Mouse (Mus musculus) liver, adult 2 months (tissue): Measurements from ENCODE around the gene AI661453. TPM values are rescaled to one million over a fixed set of nuclear protein-coding genes. Genes with fewer than 3 reads are reported as not detected.

ENCODE experiments used
- DNase-seq: peaks from one replicate; pipeline ENCODE4 v3.0.0-alpha.2; 2011; ENCODE audit warnings: low read depth, low spot score; ENCODE audit errors: extremely low read depth
- H3K27ac ChIP-seq: fragments of 200-500 bp; replicated peaks from 2 replicates; pipeline ENCODE4 v1.5.1; 2012; ENCODE audit warnings: low read depth, mild to moderate bottlenecking, control low read depth, inconsistent platforms, low read length; ENCODE audit not compliant: insufficient read depth
- H3K27me3 ChIP-seq: fragments of 200-500 bp; 2 replicates; pipeline ENCODE4 v1.6.1; 2012; ENCODE audit warnings: mild to moderate bottlenecking, moderate library complexity, low read length, inconsistent platforms; ENCODE audit not compliant: control insufficient read depth, insufficient read depth
- H3K36me3 ChIP-seq: fragments of 200-500 bp; 2 replicates; pipeline ENCODE4 v1.6.1; 2012; ENCODE audit warnings: low read length, inconsistent platforms; ENCODE audit not compliant: control insufficient read depth, insufficient read depth
- H3K4me1 ChIP-seq: fragments of 200-500 bp; 2 replicates; pipeline ENCODE4 v1.6.1; 2011; ENCODE audit warnings: low read length; ENCODE audit not compliant: control insufficient read depth, insufficient read depth
- H3K4me3 ChIP-seq: fragments of 200-500 bp; 2 replicates; pipeline ENCODE4 v1.5.1; 2011; ENCODE audit warnings: low read depth, mild to moderate bottlenecking, control low read depth, low read length, moderate library complexity; ENCODE audit not compliant: insufficient read depth
- H3K79me2 ChIP-seq: fragments of 200-500 bp; 2 replicates; pipeline ENCODE4 v1.6.1; 2012; ENCODE audit warnings: inconsistent platforms, mild to moderate bottlenecking, low read length, moderate library complexity; ENCODE audit not compliant: control insufficient read depth, insufficient read depth
- H3K9ac ChIP-seq: fragments of 200-500 bp; 2 replicates; pipeline ENCODE4 v1.6.1; 2012; ENCODE audit warnings: low read depth, mild to moderate bottlenecking, control low read depth, inconsistent platforms, low read length
- CTCF ChIP-seq: fragments of 200-500 bp; IDR thresholded peaks from 2 replicates; pipeline ENCODE4 v1.5.1; 2011; ENCODE audit warnings: low read depth, low read length, control low read depth
- POLR2A ChIP-seq: fragments of 200-500 bp; IDR thresholded peaks from 2 replicates; pipeline ENCODE4 v1.6.1; 2011; ENCODE audit warnings: low read length, control low read depth; ENCODE audit not compliant: insufficient read depth; ENCODE audit errors: extremely low read depth
- WGBS: fragments of 180-500 bp; shearing (Covaris S2); methylation state at CpG from one replicate; pipeline ENCODE4 v1.1.7; 2018; 5-methylcytosine and 5-hydroxymethylcytosine counted together
- polyA plus RNA-seq: library from polyadenylated mRNA; depleted of rRNA; stranded (reverse); fragments of >200 nt; gene quantifications from 2 replicates; pipeline ENCODE4 v1.2.3, GENCODE M21; 2012
- total RNA-seq: library from RNA; depleted of rRNA; stranded (reverse); fragments of >200 nt; gene quantifications from 2 replicates; pipeline ENCODE4 v1.2.3, GENCODE M21; 2014

AI661453 gene
- total and polyA plus RNA-seq, 2 experiments = 2.4 to 5.7 TPM

DNA sequence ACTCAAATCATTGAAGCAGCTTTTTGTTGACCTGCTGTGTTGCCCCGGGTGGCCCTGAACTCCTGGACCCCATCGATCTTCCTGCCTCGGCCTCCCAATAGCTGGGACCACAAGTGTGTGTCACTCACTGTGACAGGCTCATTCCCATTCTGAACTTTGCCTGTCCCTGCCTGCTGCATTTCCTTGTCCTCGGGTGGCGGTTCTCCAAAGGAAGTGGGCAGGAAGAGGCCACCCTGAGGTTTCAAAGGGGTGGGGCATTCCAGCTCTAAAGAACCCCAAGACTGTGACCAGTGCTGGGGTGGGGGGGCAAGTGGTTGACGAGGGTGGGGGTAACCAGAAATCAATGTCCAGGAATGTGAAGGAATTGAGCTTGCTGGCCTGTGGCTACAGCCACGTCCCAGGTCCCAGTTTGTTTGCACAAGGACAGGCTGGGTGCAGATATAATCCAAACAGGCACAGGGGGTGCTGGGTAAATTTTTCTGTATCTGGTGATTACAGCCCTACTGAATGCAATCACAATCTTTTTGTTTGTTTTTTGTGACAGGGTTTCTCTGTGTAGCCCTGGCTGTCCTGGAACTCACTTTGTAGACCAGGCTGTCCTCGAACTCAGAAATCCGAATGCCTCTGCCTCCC lies 3.1 kb downstream of the AI661453 start:
- peak overlapping the region; percentile 32; the same call in 1 of the 2 replicates for H3K9ac ChIP-seq
- no peaks in the 10 kb centered on the region for H3K36me3 ChIP-seq
- H3K4me3 ChIP-seq = no peak overlapping the region
- H3K4me1 ChIP-seq = peaks cover 37% of the 10 kb centered on the region
- peak; percentile 97 for DNase-seq
- H3K27me3 ChIP-seq = no peaks in the 10 kb centered on the region
- WGBS = 8% methylated on average over 9 of the region's 9 CpGs
- H3K79me2 ChIP-seq = peaks cover 44% of the 10 kb centered on the region
- TF ChIP-seq CTCF (no peak), POLR2A (peak; percentile 26; the same call in 1 of the 2 replicates)
- H3K27ac ChIP-seq = peak overlapping the region; percentile 98

DNA sequence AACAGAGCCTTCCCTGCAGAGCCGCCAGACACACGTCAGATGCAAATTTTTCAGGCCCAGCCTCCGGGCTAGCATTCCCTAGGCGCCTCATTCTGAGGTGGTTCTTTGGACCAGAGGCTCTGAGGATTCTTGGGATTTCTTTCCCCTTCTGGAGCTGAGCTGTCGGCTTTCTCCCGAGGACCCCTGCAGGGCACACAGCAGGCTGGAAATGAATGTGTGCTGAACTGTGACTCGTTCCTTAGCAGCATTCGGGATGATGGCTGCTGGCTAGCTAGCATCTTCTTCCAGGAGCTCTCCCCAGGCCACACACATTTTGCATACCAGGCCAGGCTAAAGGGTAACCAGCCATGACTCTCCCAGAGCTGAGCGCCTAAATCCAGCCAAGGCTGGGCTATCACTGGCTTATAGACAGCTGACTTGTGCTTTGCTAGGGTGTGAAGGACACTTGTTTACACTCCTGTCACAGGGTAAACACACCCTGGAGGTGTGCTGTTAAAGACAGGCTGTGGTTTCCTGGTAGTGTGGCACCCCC lies 4.0 kb downstream of the AI661453 start:
- no peak for DNase-seq
- Histone ChIP-seq H3K27ac (peak overlapping the region; percentile 82), H3K4me1 (peaks cover 43% of the 10 kb centered on the region), H3K79me2 (peaks cover 49% of the 10 kb centered on the region), H3K27me3 (no peaks in the 10 kb centered on the region), H3K4me3 (no peak overlapping the region), H3K36me3 (no peaks in the 10 kb centered on the region), H3K9ac (peak overlapping the region; percentile 11)
- TF ChIP-seq POLR2A (no peak), CTCF (no peak)
- WGBS = 45% methylated on average over 9 of the region's 9 CpGs

DNA sequence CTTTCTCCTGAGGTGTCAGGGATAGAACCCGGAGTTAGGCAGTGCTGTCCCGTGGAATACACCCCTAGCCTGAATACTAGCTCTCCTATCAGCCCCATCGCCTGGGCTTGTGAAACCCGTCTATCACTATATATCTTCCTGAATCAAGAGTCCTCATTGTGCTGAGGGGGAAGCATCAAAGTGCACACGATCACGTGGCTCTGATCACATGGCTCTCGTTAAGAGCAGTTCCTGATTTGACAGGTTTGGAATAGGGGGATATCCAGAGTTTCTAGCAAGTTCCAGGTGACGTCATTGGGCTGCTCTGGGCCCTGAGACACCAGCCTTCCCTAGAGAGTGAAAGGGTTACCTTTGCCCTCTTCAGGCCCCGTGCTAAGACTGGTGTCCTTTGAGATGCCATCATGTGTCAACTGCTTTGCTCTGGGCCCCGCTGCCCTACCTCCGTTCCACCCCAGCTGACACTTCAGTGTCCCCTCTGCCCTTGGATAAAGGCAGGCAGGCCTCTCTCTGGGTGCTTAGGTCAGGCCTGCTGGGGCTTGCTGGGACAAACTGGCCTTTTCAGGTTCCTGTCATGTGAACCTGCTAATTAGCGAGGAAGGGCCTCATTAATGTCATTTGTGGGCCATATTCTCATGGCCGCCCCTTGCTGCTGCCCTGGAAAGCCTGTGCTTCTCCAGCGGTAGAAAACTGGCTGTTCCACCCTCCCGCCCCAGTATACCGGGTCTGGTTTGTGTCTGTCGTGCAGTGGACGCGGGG lies 5.1 kb downstream of the AI661453 start:
- Histone ChIP-seq H3K79me2 (peaks cover 57% of the 10 kb centered on the region), H3K36me3 (no peaks in the 10 kb centered on the region), H3K4me1 (peaks cover 44% of the 10 kb centered on the region), H3K4me3 (no peak overlapping the region), H3K9ac (0 out of 2 replicates have a peak overlapping the region, but pooled peaks have one; percentile 1), H3K27ac (peak overlapping the region; percentile 82), H3K27me3 (no peaks in the 10 kb centered on the region)
- TF ChIP-seq CTCF (no peak), POLR2A (no peak)
- WGBS = 59% methylated on average over 19 of the region's 19 CpGs
- DNase-seq = peak; percentile 62

DNA sequence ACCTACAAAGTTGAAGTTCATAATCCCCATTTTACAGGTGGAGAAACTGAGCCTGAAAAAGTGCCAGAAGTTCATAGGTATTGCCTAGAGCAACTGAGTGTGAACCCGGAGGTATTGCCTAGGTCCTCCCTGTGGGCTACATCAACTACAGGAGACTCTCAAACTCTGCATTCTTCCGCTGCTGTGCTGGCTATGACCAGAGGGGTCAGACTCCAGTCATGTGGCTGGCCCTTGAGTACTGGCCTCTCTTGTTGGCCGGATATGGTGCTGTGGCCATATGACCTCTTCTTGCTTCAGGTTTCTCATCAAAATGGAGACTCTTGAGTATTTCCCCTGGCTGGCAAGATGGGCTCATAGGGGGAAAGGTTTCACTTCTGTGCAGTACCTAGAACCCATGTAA lies 5.9 kb downstream of the AI661453 start:
- H3K27me3 ChIP-seq = no peaks in the 10 kb centered on the region
- no peak overlapping the region for H3K9ac ChIP-seq
- WGBS = 46% methylated on average over 3 of the region's 3 CpGs
- peaks cover 61% of the 10 kb centered on the region for H3K79me2 ChIP-seq
- H3K36me3 ChIP-seq = peaks cover under 1% of the 10 kb centered on the region; the same call in 1 of the 2 replicates
- no peak overlapping the region for H3K4me3 ChIP-seq
- TF ChIP-seq POLR2A = no peak
- peak; percentile 22; the same call in 1 of the 2 replicates for TF ChIP-seq CTCF
- peak overlapping the region; percentile 82 for H3K27ac ChIP-seq
- peaks cover 44% of the 10 kb centered on the region for H3K4me1 ChIP-seq
- DNase-seq = peak; percentile 48

DNA sequence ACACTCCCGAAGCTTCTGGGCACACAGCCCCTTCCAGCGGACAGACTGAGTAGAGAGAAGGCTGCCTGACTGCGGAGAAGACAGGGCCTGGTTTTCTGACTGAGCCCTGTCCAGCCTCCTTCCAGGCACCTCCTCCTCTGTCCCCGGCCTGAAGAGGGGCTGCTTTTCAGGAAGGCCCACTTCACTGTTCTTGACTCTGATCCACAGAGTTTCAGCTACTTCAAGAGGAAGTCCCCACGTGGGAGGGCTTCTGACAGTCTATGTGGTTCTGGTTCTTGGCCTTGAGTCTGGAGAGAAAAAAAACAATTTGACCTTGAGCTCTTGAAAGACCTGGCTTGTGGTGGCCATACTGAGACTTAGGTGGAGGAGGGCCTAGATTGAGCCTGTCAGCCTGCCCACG lies 7.7 kb downstream of the AI661453 start:
- no peak for DNase-seq
- 57% methylated on average over 6 of the region's 6 CpGs for WGBS
- Histone ChIP-seq H3K27ac (peak overlapping the region; percentile 35; the same call in 1 of the 2 replicates), H3K4me1 (peaks cover 40% of the 10 kb centered on the region), H3K79me2 (peaks cover 62% of the 10 kb centered on the region), H3K4me3 (no peak overlapping the region), H3K36me3 (peaks cover 7% of the 10 kb centered on the region), H3K27me3 (no peaks in the 10 kb centered on the region), H3K9ac (no peak overlapping the region)
- TF ChIP-seq CTCF (no peak), POLR2A (no peak)
